Mouse (Mus musculus) brain, adult 10 weeks (tissue): Measurements from ENCODE around the gene 2610318N02Rik. TPM values are rescaled to one million over a fixed set of nuclear protein-coding genes. Genes with fewer than 3 reads are reported as not detected.

ENCODE experiments used
- polyA plus RNA-seq: library from polyadenylated mRNA; stranded (reverse); fragments of 350-450 nt; fragmentation: Illumina TruSeq; extraction: RNeasy Lipid Tissue Mini Kit (QIAGEN cat#74804); gene quantifications from one replicate; pipeline ENCODE4 v1.2.3, GENCODE M21; 2015; ENCODE audit warnings: low read depth, low replicate concordance

The 2610318N02Rik gene
- polyA plus RNA-seq, result 2.1 TPM

DNA sequence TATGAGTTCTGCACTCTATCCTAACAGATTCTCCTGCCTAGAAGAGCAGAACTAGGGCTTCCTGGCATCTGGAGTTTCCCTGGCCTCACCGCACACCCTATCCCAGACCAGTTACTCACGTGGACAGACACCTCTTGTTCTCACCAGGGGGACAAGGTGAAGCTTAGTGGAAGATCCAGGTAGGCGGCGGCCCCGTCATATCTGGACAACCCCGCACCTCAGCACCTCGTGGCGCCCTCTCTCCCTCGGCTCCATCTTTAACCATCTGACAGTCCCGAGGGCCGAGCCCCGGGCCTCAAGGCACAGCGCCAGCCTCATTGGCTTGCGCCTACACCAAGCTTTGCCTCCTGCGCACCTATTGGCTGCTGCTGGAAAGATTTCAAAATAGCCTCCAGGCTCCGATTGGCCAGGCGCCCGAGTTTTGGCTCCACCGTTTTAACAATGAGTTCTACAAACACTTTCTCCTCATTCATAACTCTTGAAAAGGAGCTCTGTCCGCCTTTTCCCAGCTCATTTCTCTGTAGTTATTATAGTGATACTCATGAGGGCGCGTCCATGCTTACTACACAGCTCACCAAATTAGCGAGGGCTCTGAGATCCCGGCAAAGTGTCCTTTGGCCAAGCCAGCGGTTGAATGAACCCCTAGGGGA is at the start of gene 2610318N02Rik:
Gene 2610318N02Rik, minus strand, starts transcription at position 297 of the 650 bp plus-strand sequence.

GRCm38 (mm10) chr16:17146772-17147235 is 21.8 kb upstream of the 2610318N02Rik start, which contains the start of gene Ccdc116:
Ccdc116 (minus strand) TSS chr16:17147229.

GRCm38 (mm10) chr16:17144339-17144738 is 19.4 kb upstream of the 2610318N02Rik start, which contains the start of gene Ydjc:
Ydjc (plus strand) TSS chr16:17144621.

GRCm38 (mm10) chr16:17132089-17132905 is 7.3 kb upstream of the 2610318N02Rik start, which contains the start of gene Sdf2l1:
Sdf2l1 (minus strand) TSS chr16:17132383.

GRCm38 (mm10) chr16:17110771-17111743 is 13.9 kb downstream of the 2610318N02Rik start, which contains the start of gene Ppil2:
Ppil2 (minus strand) TSS chr16:17111257.

DNA sequence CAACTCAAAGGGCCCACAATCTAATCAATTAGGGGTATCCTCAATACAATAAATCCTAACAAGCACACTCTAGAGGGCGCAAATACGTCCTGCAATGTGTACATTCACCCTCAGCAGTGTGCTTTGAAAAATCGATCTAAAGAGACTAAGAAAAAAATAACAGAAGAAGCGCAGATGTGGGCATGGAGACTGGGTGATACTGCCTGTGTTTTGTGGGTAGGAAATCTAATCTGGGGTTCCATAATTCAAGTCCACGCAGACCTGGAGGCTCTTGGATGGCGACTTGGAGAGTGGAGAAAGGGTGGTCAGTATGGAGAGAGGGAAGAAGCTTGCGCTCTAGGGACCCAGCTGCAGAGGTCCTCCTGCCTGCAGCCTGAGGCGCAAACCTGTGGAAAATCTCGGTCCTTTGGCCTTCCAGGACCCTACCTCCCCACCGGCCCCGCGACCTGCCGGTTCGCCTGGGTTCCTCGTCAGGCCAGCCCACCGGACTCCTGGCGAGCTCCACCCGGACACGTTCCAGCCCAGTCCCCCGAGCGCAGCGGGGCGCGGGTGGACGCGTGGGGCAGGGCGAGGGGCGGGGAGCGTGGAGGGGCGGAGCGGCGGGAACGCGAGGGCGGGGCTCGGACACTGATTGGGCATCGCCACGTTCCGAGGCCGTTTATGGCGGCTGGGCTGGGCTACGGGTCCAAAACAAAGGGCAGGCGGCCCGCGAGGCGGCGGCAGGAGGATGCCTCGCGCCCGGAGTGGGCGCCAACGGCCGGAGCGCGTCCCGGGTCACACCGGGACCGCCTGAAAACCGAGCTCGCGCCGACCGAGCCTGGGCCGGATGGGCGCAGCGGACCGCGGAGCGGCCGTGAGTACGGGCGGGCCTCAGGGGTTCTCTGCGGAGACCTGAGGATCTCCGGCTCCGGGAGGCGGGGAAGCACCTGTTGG is 55.2 kb downstream of the 2610318N02Rik start, which contains the start of gene Ypel1:
Gene Ypel1, plus strand, starts transcription at position 186 of the 933 bp plus-strand sequence.

Other genes with a start within 250 kb of the 2610318N02Rik start
- gene Ppm1f, start 228.7 kb downstream of the 2610318N02Rik start, polyA plus RNA-seq, result 40.1 TPM
- 387 TPM for gene Mapk1, start 141.8 kb downstream of the 2610318N02Rik start, polyA plus RNA-seq
- 26.7 TPM for gene Ypel1, start 55.5 kb downstream of the 2610318N02Rik start, polyA plus RNA-seq
- 99.5 TPM for gene Ppil2, start 13.9 kb downstream of the 2610318N02Rik start, polyA plus RNA-seq
- gene Sdf2l1, start 7.2 kb upstream of the 2610318N02Rik start, polyA plus RNA-seq, result 27.5 TPM
- 20.9 TPM for gene Ydjc, start 19.5 kb upstream of the 2610318N02Rik start, polyA plus RNA-seq
- 2.4 TPM for gene Ccdc116, start 22.1 kb upstream of the 2610318N02Rik start, polyA plus RNA-seq
- 161 TPM for gene Ube2l3, start 77.5 kb upstream of the 2610318N02Rik start, polyA plus RNA-seq
- gene Rimbp3, start 83.4 kb upstream of the 2610318N02Rik start, polyA plus RNA-seq, result 1.5 TPM
- gene Hic2, start 108.4 kb upstream of the 2610318N02Rik start, polyA plus RNA-seq, result 3.7 TPM
- 138 TPM for gene Tmem191c, start 150.9 kb upstream of the 2610318N02Rik start, polyA plus RNA-seq
- gene Serpind1, start 206.2 kb upstream of the 2610318N02Rik start, polyA plus RNA-seq, result 5.0 TPM